Mouse (Mus musculus) right cerebral cortex, adult 18-20 months (tissue): ENCODE measurements around the gene Timm13.

Source experiments
- DNase-seq: peaks from one replicate; pipeline ENCODE4 v3.0.0; 2022; ENCODE audit warnings: mixed read lengths

Timm13 gene

GRCm38 (mm10) chr10:80932206-80932605 lies 31.4 kb upstream of the Timm13 start:
- DNase-seq = peak; percentile 17

GRCm38 (mm10) chr10:80931695-80932094 lies 30.9 kb upstream of the Timm13 start:
- no peak for DNase-seq

DNA sequence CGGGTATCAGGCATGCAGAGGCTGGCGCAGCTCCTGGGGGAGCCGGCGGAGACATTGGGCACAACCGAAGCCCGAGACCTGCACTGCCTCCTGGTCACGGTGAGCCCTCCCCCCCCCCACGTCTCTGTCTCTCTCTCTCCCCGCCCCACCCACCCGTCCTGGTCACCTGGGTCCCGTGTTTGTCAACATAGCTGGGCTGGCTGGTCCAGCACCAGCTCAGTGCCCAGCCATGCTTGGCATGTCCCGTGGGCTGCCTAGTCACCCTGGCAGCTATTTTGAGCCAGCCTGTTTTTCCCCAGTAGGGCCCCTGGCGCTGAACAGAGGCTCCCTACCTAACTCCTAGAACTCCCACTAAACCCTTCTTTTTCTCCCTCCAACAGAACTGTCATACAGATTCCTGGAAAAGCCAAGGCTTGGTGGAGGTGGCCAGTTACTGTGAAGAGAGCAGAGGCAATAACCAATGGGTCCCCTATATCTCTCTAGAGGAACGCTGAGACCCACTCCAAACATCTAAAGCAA lies 30.4 kb upstream of the Timm13 start:
- DNase-seq = peak; percentile 28

GRCm38 (mm10) chr10:80930361-80931152 lies 29.8 kb upstream of the Timm13 start:
- DNase-seq = peak; percentile 75

DNA sequence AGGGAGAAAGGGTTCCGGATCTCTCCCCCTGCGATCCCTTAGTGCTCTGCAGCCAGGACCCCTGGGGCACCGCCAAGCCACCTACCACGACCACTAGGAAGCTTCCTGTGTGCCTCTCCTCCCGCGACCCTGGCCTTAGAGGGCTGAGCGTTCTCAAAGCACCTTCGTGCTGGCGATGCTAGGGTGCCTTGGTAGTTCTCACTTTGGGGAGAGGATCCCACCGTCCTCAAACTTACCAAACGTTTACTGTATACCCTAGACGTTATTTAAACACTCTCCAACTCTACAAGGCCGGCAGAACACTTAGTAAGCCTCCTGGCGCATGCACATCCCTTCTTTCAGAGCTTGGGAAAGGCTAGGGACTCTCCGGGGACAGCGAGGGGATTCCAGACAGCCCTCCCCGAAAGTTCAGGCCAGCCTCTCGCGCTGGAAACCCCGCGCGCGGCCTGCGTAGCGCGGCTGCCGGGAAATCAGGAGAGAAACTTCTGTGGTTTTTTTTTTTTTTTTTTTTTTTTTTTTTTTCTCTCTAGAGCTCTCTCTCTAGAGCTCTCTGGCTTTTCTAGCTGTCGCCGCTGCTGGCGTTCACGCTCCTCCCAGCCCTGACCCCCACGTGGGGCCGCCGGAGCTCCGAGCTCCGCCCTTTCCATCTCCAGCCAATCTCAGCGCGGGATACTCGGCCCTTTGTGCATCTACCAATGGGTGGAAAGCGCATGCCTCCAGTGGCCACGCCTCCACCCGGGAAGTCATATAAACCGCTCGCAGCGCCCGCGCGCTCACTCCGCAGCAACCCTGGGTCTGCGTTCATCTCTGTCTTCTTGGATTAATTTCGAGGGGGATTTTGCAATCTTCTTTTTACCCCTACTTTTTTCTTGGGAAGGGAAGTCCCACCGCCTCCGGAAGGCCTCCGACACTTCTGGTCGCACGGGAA lies 28.8 kb upstream of the Timm13 start, which contains the start of gene Gadd45b:
TSS of gene Gadd45b (plus strand) at position 775 of the 928 bp plus-strand sequence.
- DNase-seq = peak; percentile 99

- peak; percentile 96 for DNase-seq
These were observed 28.0 kb upstream of the Timm13 start for GRCm38 (mm10) chr10:80928586-80929298.

- no peak for DNase-seq
These were observed 24.7 kb upstream of the Timm13 start for GRCm38 (mm10) chr10:80925472-80925871.

DNA sequence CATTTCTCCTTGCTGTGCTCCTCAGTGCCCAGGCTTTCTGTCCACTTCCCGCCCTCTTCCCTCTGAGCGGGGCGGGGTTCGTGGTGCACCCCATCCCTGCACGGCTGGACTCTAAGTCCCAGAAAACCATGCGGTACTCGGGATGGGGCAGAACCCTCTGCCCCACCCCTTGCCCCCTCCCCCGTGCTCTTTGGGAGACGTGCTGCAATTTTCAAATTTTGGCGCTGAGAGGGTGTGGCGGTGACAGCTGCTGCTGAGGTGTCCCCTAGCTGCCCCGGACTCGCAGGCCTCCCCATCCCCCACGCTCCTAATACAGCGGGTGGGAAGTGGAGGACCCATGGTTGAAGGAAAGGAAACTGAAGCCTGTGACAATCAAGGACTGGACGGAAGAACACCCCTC lies 21.2 kb upstream of the Timm13 start:
- DNase-seq = no peak

GRCm38 (mm10) chr10:80917779-80918434 lies 17.1 kb upstream of the Timm13 start, which contains the start of gene Lmnb2:
TSS of gene Lmnb2 (minus strand) at chr10:80918245.
- peak; percentile 89 for DNase-seq

DNA sequence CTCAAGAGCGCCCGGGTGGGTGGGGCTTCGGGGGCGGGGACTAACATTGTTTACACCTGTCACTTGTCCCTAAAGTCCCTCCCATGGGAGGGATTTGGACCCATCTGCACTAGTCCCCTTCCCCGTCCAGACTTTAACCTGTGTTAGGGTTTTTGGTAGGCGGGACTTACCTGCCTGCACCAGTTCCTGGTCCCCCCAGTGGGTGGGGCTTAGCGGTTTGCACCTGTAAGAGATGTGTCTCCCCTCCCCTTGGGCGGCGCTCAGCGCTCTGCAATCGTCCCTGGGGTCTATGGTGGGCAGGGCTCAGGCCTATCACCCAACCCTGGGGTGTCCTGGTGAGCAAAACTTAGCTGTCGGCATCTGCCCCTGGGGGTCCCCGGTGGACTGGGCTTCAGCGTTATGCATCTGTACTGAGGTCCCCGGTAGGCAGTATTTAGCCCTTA lies 16.6 kb upstream of the Timm13 start:
- no peak for DNase-seq

DNA sequence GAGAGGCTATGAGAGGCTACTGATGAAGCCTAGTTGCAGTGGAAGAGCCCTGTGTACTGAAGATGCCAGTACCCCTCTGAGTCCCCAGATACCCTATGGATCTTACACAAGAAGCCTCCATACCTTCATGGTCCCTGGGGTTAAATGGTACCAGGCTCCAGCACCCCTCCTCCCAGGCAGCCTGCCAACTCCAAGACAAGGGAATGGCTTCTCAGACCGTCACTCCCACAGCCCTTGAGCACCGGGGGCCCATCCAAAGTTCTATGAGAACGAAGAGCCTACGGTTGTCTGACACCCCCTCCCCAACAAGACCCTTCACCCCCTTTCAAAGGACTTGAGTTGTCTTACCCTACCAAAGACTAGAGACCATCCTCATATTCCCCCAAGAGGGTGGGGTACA lies 15.0 kb upstream of the Timm13 start:
- no peak for DNase-seq

DNA sequence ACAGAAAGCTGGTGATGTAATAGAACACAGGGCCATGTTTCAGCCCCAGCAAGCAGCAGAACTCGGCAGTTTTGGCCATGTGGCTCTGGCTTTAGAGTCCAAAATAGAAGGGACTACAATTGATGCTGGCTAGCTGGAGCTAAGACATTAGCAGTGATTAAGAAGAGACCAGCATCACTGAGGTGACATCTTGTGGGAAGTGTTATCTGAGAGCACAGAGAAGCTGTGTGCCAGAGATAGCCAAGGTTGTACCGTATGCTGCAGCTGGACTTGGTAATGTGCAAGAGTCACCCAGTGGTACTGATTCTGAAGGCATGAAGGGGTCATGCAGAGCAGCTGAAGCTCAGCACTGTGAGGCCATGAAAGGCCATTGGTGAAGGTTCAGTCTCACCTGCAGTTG lies 14.5 kb upstream of the Timm13 start:
- no peak for DNase-seq

- no peak for DNase-seq
These were observed 13.5 kb upstream of the Timm13 start for GRCm38 (mm10) chr10:80914253-80914656.

DNA sequence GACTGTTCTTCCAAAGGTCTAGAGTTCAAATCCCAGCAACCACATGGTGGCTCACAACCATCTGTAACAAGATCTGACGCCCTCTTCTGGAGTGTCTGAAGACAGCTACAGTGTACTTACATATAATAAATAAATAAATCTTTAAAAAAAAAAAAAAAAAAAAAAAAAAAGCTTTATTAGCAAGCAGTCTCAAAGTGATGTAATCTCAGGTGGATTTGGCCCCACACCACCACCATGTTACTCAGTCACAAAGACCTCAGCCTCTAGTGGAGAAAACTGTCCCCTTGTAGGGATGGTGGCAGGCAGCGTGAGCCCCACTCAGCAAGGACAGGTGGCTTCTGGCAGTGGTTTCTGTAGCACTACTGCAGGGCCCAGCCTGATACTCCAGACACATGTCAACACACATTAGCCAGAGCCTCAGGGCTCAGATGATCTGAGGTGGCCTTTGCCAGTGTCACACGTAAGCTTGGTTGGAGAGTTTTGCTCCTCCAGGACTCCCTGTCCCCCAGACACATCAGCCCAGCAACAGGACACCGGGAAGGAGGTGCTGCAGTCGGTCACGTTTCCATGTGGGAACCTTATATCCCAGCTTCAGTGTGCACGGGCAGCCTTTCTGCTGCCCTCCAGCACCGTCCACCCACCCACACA lies 12.7 kb upstream of the Timm13 start:
- DNase-seq = no peak

GRCm38 (mm10) chr10:80911891-80912290 lies 11.1 kb upstream of the Timm13 start:
- DNase-seq = no peak

DNA sequence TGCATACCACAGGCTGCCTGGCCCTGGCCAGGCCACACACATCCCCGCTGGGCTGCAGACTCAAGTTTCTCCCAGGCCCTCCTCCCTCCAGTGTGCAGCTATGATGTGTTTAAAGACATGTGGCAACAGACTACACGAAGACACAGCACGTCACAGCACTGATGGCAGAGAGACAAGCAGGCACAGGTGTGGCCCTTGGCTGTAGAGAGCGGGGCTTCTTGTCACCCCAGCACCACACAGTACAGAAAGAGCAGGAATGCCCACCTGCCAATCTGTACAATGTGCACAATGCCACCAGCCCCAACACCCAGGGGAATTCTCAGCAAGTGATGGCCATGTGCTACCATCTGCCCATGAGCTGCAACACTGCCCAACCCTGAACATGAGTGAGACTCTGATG lies 10.6 kb upstream of the Timm13 start:
- DNase-seq = no peak

GRCm38 (mm10) chr10:80909375-80910162 lies 8.8 kb upstream of the Timm13 start:
- no peak for DNase-seq

DNA sequence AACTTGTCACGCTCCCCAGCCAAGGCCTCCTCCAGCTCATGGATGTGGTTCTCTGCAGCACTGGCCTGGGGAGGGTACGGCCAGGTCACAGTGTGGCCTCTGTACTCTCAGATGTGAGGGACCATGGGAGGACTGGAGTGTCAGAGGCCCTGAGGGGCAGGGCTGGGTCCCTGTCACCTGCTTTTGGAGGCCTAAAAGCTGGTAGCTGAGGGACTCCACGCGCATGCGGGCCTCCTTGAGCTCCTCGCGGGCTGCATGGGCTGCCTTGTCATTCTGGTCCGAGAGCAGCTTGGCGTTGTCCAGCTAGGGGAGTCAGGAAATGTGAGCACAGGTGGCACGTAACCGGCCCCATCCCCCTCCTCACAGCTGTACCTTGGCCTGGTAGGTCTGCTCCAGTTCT lies 3.9 kb upstream of the Timm13 start:
- DNase-seq = no peak

- DNase-seq = no peak
These were observed 3.4 kb upstream of the Timm13 start for GRCm38 (mm10) chr10:80904004-80904693.

DNA sequence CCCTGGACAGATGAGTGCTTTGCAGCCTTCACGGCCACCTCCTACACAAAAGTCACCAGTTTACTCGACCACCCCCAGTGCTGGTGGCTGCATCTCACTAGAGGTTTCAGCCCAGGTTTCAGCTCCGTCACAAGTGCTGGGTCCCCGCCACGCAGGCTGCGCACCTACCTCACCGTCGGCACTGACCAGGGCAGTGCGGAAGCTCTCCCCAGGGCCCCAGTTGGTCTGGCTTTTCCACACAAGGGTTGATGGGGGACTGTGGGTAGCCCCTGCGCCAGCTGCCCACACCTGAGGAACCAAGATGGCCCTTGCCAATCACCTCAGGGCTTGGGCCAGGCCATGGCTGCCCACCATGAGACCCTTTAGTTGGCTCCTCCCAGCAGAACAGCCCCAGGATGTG lies 2.5 kb upstream of the Timm13 start:
- DNase-seq = no peak
